Mouse (Mus musculus): ENCODE measurements around the gene Kctd15.

Kctd15 gene

DNA sequence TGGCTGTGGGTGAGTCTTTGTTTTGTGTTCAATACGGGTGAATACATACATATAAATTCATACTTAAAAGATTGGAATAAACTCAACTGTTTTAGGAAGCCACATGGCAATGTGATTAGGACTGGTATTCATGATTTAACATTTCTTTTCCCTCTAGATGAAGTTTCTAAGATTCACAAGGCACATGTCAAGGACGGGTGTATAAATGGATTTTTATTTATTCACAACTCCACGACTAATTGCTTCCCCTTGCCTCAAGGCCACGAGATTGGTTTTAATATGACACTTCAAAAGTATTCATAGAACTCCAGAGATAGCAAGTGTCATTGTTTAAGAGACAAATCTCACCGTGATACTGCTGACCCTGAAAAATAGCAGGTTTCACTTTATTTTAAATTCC lies at the start of gene Kctd15:
Gene Kctd15 (minus strand): TSS at position 101 of the 400 bp plus-strand sequence.
- DNase-seq (ENCODE audit: low spot score in 2 of 2): no peak

DNA sequence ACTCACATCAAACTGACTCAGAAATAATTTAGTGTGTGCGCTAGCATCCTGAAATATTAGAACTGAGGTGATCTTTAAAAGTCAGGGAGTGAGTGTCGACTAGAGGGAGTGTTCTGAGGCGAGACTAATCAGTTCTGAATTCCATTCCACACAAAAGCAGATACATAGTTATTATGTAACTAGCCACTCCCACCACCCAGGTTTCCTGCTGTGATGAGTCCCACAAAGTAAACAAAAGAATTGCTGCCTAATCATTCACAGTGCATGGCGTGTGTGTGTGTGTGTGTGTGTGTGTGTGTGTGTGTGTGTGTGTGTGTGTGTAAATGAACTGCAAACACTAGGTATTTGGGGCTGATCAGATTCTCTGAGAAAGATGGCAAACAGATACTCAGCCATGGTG lies 47.9 kb upstream of the Kctd15 start:
- no peak for DNase-seq (ENCODE audit: low spot score in 2 of 2)

GRCm38 (mm10) chr7:34703437-34703836 lies 46.9 kb upstream of the Kctd15 start:
- no peak for DNase-seq (ENCODE audit: low spot score in 2 of 2)

- DNase-seq (ENCODE audit: low spot score in 2 of 2): no peak
Measured at GRCm38 (mm10) chr7:34702718-34703351, 46.3 kb upstream of the Kctd15 start.

DNA sequence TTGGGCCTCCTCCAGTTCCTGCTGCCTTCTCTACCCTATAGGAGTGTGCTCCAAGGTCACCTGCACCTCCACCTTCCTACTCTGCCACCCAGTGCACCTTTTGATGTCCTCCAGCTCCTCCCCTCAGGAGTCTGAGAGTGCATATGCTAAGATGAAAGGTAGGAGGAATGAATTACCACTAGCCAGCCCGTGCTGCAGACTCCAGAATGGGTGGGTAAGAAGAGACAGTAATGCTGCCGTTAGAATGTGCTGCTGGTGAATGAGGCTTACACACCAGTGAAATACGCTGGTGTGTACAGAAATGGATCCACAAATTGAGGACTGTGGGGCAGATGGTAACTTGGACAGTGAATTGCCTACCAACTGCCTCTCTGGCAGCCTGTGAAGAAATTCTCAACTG lies 43.4 kb upstream of the Kctd15 start:
- no peak for DNase-seq (ENCODE audit: low spot score in 2 of 2)

GRCm38 (mm10) chr7:34698221-34698620 lies 41.7 kb upstream of the Kctd15 start:
- no peak for DNase-seq (ENCODE audit: low spot score in 2 of 2)

DNA sequence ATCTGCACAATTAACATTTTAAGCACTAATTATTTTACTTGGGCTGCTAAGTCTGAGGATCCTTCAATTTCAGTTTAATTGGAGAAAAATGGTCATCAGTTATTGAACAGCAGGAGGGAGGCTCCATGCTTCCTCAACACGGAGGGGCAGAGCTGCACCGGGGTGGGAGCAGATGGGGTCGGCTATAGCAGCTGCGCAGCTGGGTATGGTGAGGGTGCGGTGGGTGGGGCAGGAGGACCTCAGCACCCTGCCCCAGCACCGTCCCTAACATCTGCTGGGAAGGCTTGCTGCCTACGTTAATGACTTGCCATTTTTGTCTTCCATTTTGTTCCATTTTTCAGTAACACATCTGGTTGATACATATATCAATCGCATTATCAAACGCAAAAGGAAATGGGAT lies 39.6 kb upstream of the Kctd15 start:
- no peak for DNase-seq (ENCODE audit: low spot score in 2 of 2)

- no peak for DNase-seq (ENCODE audit: low spot score in 2 of 2)
Measured at GRCm38 (mm10) chr7:34694898-34695297, 38.4 kb upstream of the Kctd15 start.

DNA sequence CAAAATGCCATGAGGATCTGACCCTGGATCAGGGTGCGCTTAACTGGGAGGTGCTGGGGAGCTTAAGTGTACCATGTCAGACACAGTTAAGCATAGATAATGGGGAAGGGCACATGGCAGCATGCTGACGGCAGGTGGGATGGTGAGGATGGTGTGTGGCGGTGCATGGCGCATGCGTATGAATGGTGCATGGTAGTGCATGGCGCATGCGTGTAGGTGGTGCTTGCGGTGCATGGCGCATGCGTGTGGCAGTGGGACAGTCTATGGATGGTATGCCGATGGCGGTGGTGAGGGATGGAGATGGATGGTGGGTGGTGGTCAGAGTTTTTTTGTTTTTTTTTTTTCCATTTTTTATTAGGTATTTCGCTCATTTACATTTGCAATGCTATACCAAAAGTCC lies 37.4 kb upstream of the Kctd15 start:
- no peak for DNase-seq (ENCODE audit: low spot score in 2 of 2)

DNA sequence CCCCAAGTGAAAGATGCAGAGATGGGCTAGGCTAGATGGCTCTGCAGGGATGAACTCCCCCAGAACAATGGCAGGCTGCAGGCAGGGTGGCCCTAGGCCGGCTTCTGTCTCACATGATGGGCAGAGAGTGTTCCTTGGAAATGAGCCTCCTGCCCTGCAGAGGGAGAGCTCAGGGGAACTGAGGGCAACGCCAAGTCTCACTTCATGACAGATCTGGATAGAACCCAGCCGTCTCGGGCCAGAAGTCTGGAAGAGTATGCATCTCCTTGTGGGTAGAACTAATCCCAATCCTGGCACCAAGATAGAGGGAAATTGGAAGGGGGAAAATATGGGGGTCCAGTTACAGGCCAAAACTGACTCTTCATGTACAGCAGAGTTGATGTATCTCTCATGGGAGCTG lies 36.5 kb upstream of the Kctd15 start:
- no peak for DNase-seq (ENCODE audit: low spot score in 2 of 2)

DNA sequence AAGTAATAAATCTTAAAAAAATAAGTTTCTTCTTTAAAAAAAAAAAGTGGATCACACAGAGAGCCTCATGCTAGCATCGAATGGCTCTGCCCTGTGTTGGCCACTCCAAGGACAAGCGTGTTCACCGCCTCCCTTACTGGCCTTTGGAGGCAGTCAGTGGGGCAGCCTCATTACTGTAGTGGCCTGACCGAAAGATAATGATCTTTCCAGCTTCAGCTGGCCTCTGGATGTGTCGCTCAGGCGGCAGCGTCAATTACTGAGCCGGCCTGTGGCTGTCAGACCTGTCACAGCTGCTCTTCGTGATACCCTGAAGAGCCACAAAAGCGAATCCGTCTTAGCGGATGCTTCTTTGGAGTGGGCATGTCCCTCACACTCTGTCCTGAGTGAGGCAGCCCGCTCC lies 33.6 kb upstream of the Kctd15 start:
- no peak for DNase-seq (ENCODE audit: low spot score in 2 of 2)

DNA sequence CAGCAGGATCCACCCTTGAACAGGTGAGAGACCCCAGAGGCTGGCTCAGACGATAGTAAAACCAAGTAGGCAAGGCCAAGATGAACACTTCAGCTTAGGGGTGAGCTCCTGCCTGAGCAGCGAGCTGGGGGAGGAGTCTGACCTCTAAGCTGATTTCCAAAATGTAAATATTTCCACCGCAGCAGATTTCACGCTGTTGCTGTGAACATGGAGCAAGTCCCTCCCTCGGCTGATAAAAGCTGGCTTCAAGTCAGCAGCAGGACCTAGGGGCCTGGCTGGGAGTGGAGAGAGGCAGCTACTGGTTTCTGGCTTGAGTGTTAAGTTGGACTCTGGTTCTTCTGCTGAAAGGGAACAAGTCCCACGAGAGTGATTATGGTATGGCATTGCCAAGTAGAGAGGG lies 32.5 kb upstream of the Kctd15 start:
- no peak for DNase-seq (ENCODE audit: low spot score in 2 of 2)

DNA sequence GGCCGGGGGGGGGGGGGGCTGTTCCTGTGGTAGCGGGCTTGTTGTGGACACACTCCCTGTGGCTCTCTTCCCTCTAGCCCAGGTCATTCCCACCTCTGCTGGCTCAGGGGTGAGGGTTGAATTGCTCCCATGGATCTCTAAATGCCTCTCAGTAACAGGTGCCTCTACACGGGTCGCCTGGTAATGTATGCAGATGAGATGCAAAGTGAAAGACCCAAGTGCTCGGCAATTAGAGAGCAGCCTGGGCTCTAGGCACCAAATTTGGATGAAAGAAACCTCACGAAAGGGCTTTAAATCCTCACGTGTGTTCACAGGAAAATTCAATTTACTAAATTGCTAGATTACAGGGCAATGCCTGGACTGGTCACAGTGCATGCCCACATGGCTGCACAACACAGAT lies 29.3 kb upstream of the Kctd15 start:
- DNase-seq (ENCODE audit: low spot score in 2 of 2): no peak

- DNase-seq (ENCODE audit: low spot score in 2 of 2): no peak
Measured at GRCm38 (mm10) chr7:34685176-34685575, 28.6 kb upstream of the Kctd15 start.

DNA sequence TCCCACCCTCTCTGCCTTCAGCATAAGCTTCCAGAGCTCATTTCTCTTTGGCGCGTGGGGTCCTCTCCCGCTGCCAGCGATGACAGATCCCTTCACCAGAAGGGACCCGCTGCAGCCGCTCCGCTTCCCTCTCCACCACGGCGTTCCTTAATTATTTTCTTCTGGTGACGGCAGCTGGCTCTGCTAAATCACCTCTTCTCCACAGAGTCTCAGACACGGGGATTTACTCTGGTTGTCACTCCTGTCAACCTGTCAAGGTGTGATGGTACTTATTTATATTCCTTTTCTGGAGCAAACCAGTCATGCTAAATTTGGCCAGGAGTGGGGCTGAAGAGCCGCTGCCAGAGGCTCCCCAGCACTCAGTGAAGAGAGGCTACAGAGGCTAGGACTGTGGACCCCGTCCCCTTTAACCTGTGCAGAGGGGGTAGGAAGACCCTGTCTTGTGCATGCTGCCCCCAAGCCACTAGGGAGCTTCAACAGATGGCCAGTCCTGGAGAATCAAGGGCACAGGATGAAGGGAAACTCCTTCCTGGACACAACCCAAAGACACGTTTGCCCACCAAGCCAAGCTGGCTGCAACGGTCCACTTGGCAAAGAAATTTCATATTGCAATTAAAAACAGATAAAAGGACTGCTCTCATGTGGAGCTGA lies 24.4 kb upstream of the Kctd15 start:
- no peak for DNase-seq (ENCODE audit: low spot score in 2 of 2)

DNA sequence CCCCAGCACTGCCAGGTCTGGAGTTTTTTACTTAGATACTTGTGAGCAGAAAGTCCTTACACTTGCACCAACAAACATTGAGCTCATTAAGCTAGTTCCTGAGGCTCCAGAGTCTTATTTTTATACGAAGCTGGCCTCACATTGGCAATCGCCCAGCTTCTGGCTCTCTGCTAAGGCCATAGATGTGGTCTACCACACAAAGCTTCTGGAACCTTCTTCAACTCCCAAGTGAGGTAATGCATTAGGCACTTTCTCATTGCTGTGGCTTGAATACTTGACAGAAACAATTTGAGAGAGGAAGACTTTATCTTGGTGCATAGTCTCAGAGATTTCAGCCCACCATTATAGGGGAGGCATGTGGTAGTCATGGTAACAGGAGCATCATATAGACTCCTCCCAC lies 23.4 kb upstream of the Kctd15 start:
- DNase-seq (ENCODE audit: low spot score in 2 of 2): no peak

DNA sequence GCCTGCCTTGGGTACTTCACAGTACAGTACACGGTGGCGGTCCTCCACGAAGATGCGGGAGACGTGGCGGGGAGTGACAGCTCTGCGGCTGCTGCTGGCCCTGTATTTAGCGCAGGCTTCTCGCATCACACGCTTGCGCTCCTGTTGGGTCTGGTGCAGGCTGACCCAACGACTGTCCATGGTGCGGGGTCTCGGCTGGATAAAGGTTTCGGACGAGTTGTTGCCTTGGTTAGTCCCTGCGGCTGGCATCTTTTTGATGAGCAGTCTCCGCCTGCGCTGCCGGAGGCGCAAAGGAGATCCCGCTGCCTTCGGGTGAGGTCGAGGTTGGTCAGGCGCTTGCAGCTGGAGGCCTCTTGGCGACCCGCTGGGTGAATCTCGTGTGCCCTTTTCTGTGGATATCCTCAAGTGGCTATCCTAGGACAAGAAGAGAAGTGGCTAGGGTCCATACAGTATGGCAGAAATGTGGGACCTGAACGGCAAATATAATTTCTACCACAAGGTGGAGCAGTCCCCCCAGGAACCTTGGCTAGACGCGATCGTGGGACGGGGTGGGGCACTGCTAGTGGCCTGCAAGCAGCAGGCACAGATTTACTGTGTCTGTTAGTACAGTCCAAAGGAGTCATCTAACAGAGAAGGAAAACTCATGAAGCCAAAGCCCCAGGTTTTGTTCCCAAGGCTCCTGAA lies 19.4 kb upstream of the Kctd15 start:
- peak; percentile 43 to 78 for DNase-seq (ENCODE audit: low spot score in 2 of 2)

DNA sequence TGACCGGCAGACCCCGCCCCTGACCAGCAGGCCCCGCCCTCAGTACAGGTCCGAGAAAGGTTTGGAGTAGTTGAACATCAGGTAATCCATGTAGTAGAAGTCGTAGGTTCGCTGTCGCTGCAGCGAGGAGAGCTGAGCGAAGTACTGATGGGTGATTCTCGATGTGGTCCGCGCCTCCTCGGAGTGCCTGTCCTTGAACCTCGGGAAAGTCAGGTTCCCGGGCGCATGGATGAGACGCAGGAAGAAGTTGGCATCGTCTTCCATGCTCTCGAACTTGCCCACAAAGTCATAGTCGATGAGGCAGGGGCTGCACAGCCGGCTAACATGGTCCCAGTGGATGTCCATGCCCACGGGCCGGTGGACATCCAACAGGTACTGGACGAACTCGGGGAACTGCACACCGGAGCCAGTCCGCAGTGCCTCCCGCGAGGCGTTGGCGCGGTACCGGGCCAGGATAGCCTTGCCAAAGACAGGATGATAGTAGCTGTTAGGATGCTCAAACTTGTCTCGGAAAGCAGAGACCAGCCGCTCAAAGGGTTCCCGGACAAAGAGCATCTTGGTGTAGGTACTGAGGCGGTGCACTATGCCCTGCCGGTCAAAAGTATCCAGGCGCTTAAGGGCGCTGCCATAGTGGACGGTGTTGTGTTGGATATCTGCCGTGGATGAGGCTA lies 18.7 kb upstream of the Kctd15 start:
- no peak for DNase-seq (ENCODE audit: low spot score in 2 of 2)

DNA sequence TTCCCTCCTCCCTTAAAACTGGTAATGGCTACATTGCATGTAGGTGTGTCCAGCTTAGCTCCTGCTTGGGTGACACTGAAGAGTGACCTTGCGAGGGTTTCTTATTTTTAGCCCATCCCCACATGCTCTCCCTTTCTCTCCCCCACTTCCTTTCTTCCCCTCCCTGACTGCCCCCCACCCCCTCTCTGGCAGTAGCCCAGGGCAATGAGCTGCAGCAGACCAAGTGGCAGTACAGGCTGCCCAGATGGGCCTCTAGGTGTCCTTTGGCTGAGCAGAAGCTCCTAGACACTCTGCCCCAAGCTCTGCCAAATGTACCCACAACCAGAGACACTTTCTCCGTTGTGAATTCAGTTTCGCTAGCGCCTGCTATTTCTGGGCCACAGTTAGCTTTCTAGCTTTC lies 16.4 kb upstream of the Kctd15 start:
- no peak for DNase-seq (ENCODE audit: low spot score in 2 of 2)

DNA sequence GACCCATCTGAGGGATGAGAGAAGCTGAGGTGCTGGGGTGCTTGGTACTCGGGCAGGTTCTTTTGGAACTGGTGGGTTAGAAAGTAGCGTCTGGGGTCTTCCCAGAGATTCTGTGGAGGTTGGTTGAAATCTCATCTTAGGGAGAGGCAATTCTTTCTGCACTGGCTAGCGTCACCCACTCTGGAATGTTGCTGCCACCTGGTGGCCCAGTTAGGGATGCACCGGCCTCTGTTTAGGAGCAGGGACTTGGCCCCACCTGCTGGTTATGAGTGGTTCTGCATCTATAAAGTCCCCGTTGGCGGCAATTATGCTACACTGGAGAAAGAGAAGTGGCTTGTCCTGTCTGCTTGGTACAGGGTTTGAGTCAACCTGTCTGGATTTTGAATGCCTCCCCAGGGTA lies 15.4 kb upstream of the Kctd15 start:
- DNase-seq (ENCODE audit: low spot score in 2 of 2): peak; percentile 74 to 94

- DNase-seq (ENCODE audit: low spot score in 2 of 2): no peak
Measured at GRCm38 (mm10) chr7:34670778-34671177, 14.2 kb upstream of the Kctd15 start.

DNA sequence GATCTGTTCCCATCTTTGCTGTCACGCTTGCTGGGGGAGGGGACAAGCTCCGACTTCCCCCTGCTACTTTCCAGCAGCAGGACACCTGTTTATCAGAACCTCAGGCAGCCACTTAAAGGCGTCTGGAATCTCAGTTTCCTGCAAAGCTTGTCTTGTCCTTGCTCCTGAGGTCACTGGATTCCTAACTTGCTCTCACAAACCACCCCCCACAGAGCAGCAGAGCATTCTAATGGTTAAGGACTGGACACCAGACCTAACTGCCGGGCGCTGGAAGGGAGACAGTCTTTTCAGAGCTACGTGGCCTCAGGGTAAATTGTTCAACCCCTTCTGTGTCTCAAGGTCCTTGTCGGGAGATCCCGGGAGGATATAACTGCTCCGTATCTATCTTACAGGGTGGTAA lies 12.8 kb upstream of the Kctd15 start:
- no peak for DNase-seq (ENCODE audit: low spot score in 2 of 2)

GRCm38 (mm10) chr7:34667874-34668273 lies 11.3 kb upstream of the Kctd15 start:
- DNase-seq (ENCODE audit: low spot score in 2 of 2): no peak
